Mouse (Mus musculus) granulocyte monocyte progenitor cell, adult 5-6 weeks (primary cell): Measurements from ENCODE around the gene Surf1. TPM values are rescaled to one million over a fixed set of nuclear protein-coding genes. Genes with fewer than 3 reads are reported as not detected.
A peak's percentile ranks its signal among the peaks of the same experiment; 100 is the strongest.

Source experiments
- ATAC-seq: replicated peaks from 2 replicates; pipeline ENCODE4 v1.8.0; 2016; ENCODE audit warnings: mild to moderate bottlenecking, moderate TSS enrichment, inconsistent platforms; ENCODE audit not compliant: poor library complexity, severe bottlenecking
- total RNA-seq, 2 experiments: library from RNA; stranded (forward) in 1 of 2; stranded (reverse) in 1 of 2; fragments of 200-712, 200-1000 nt in 1 of 2; fragments of >200 nt in 1 of 2; fragmentation: Nextera tagmentation in 1 of 2; gene quantifications; 2 replicates each; pipeline ENCODE4 v1.2.3; 2014 to 2017

Gene Surf1
- total RNA-seq, 2 experiments from 2014 or later: 74.7 to 75.4 TPM

DNA sequence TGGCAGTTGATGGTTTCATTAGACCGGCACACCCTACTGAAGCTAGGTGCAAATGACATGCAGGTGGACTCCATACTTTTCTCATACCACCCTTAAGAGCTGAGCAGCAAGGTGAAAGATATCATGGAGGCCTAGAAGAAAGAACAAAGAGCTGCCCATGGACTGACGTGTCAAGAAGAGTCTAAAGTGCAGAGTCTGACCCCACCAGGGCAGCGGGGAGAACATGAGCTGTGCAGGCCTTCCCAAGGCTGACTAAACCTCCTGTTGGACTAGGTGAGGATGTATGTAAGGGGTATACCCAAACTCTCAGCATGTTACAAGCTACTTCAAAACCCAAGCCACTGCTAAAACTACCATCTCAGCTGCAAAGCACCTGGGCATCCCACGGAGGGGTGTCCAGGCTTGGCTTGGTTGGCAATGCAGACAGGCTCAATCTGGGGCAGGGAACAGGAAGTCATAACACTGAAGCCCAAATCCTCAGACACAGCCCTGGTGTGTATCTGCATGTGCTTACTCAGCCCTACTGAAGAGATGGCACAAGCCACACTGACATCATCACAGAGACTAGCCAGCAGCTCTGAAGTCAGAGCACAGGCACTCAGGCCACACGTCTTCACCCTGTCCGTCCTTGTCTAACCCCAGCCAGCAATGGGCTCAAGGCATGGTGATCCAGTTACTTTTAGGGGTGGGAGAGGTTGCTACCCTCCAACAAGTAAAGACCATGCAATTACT lies 11.6 kb upstream of the Surf1 start:
- no peak for ATAC-seq

DNA sequence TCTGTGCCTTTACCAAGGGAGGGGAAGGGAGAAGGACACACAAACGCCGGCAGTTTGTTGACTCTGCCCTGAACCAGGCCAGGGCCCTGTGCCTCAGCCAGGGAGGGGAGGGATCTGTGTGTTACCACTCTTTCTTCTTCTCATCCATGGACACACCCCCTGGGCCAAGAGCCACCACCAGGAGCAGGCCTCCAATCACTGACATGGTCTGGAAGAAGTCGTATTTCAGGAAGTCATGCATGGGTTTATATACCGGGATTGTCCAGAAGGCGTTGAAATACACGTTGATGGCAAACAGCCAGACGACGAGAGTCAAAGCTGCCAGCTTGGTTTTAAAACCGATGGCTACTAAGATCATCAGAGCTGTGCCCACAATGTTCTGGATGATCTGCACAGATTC lies 5.5 kb upstream of the Surf1 start:
- ATAC-seq: no peak

- ATAC-seq: no peak
Measured at GRCm38 (mm10) chr2:26920190-26920855, 4.0 kb upstream of the Surf1 start.

GRCm38 (mm10) chr2:26919684-26920083 lies 3.4 kb upstream of the Surf1 start:
- no peak for ATAC-seq

DNA sequence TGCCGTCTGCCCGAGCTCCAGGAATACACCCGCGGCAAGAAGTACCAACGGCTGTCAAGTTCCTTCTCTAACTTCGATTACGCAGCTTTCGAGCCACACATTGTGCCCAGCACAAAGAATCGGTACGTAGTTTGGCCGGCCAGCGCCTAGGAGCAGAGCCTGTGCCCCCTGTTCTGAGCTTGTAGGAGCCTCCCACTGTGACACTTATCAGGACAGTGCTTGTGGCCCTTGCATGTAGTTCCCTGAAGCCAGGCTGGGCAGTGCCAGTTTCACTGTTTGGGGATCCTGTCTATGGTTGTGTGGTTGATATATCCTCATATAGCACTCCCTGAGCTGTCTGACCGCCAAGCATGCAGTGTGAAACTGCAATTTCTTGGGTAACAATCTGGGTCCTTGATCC lies 408 bp upstream of the Surf1 start:
- peak; percentile 8 for ATAC-seq

GRCm38 (mm10) chr2:26914148-26914941 lies 2.0 kb downstream of the Surf1 start:
- ATAC-seq: no peak

DNA sequence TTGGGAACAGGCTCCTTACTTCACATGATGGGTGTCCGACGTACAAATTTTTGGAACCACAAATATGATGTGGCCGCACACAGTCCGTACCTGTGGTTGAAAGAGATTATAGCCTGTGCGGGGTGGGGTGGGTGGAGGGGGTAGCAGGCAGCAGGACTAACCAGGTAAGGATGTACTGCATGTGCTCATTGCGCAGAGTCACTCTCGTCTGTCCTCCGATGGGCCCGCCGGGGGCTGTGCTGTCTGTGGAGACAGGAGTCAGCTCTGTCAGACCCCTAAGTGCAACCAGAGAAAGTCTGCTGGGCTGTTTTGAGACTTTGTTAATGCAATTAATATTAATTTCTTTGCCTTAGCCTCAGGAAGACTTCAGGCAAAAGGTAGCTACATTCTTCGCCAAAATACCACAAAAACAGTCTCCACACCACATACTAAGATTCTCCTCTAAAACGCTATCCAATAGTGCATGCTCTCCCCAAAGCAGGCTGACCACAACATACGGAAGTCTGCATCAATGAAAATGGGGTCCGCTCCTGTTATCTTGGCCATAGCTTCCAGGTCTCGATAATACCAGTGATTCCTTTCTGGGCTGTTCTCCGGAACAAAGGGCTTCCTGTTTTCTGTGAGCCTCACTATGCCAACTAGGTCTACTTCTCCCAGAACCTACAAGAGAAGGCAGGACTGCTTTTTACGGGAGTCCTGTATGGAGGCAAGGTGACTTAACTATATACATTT lies 2.7 kb downstream of the Surf1 start:
- ATAC-seq: no peak

- no peak for ATAC-seq
Measured at GRCm38 (mm10) chr2:26912253-26912770, 4.0 kb downstream of the Surf1 start.

DNA sequence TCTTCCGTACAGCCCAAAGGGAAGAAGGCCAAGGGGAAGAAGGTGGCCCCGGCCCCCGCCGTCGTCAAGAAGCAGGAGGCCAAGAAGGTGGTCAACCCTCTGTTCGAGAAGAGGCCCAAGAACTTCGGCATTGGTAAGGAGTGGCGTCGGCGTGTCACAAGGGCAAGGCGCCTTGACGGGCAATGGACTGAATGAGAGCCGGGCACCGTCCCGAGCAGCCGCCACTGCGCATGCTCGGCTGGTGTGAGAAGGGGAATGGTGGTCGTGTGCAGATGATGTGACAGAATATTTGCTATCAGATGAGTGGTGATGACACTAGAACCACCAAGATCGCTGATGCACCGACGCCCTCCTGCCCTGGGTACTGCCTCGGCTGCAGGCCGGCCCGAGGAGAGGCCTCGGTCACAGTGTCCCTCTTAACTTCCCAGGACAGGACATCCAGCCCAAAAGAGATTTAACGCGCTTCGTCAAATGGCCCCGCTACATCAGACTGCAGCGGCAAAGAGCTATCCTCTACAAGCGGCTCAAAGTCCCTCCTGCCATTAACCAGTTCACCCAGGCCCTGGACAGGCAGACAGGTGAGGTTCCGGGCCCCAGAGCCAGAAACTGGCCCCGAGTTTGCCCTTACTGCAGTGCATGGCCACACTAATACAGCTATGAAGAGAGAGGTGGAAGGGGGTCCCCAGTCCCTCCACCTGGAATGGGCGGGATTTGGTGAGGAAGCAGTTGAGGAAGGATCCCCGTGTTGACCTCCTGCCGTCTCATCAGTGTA lies 5.2 kb downstream of the Surf1 start:
- ATAC-seq: peak; percentile 31

DNA sequence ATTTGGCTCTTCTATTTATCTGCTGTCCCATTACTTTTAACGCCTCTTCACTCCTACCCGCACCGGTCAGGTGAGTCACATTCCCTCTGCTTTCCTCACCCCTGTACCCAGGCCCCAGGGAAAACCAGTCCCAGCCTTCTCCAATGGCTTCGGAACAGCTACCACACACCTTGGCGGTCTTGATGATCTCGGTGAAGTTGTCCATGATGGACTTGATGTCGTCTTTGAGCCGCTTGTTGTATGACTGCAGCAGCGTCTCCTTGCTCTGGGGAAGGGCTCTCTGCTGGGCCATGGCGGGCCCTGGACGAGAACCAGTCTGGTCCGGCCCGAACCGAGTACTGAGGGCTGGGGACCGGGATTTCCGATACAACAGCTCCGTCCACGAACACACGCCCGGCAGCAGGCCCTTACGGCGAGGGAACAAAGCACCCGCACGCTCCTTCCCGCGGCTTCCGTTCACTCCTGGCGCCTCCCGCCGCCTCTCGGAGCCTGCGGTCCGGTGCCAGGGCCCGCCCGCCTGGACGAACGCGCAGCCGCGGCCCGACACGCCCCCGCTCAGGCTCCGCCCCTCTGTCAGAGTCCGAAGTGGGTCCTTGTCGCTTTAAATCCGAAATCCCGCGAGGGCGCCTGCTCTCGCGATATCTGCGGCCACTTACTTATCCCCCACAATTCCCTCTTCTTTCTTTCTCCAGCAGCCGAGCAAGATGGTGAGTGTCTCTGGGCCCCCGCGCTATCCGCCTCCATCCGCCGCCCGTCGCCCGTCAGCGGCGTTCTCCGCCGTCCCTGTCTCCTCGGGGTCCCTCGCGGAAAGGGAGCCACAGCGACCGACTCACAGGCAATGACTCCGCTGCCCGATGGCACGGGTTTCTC lies 6.0 kb downstream of the Surf1 start, which contains the start of the genes Med22 and Rpl7a:
TSS of gene Med22 (minus strand) at position 554 of the 870 bp plus-strand sequence.
TSS of gene Rpl7a (plus strand) at position 641 of the 870 bp plus-strand sequence.
- peak; percentile 81 for ATAC-seq

DNA sequence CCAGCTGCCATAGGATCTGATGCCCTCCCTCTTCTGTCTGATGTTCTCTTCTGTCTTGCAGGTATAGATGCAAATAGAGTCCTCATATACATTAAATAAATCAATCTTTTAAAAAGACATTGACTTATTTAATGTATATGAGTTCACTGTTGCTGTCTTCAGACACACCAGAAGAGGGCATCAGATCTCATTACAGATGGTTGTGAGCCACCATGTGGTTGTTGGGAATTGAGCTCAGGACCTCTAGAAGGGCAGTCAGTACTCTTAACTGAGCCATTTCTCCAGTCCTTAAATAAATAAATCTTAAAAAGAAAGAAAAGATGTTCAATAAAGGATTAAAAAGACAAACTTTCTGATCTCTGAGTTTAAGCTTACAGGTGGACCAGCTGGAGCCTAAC lies 6.9 kb downstream of the Surf1 start:
- no peak for ATAC-seq

DNA sequence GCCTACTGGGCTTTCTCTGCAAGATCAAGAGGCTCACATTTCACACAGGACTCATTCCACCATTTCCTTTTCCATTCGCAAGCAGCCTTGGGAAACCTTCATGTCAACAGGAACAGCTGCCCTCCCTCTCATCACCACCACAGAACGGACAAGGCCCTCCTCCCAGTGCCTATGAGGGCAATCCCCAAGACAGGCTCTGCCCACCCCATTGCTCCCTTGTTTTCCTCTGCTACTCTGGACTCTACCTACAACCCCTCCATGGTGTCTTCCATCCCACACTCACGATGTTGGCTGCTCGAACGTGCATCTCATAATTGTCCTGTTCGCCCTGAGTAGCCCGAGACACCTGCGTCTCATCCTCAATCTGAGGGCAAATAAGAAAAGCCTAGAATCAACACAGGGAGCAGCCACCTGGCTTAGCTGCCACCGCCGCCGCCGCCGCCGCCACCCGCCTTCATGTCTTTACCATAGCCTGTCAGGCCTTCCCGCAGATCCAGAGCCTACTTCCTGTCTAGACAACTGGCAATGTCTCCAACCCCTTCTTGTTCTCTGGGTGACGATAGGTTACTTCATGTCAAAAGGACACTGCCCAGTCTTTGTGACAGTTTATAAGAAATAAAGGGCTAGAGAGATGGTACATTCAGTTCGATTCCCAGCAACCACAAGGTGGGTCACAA lies 7.5 kb downstream of the Surf1 start:
- no peak for ATAC-seq

DNA sequence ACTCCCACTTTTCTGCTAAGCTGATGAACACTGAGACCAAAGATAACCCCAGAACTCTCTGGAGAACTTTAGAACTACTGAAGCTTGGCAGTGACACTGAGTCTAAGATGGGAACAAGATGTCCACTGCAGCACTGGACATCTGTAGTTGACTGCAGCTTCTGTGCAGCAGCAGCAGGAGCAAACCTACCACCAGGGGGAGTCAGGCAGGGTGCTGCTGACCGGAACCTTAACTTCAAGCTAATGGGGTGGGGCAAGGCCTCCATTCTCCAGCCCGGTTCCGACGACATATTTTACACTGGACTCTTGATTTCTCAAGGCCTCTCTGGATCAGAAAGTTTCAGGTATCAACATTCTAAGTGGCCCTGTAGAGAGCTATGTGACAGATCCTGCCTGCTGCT lies 9.2 kb downstream of the Surf1 start:
- no peak for ATAC-seq

- ATAC-seq: no peak
Measured at GRCm38 (mm10) chr2:26906431-26906830, 9.9 kb downstream of the Surf1 start.

GRCm38 (mm10) chr2:26905936-26906335 lies 10.4 kb downstream of the Surf1 start:
- no peak for ATAC-seq

DNA sequence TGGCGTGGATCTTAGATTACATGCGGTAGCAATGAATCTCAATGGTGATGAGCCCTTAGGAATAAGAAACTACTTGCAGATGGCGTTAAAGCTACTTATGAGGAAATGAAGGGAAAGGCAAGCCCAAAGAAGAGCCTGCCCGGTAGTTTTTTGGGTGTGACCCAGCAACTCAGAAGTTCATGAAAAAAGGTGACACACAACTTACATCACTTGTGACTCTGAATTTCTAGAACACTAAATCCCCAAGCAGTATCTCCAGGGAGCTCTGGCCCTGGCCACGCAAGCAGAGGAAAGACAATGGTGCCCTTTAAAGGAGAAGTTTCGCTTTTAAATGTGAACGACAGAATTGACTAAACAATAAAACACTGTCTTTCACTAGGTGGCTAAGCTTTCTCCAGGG lies 13.0 kb downstream of the Surf1 start:
- no peak for ATAC-seq

DNA sequence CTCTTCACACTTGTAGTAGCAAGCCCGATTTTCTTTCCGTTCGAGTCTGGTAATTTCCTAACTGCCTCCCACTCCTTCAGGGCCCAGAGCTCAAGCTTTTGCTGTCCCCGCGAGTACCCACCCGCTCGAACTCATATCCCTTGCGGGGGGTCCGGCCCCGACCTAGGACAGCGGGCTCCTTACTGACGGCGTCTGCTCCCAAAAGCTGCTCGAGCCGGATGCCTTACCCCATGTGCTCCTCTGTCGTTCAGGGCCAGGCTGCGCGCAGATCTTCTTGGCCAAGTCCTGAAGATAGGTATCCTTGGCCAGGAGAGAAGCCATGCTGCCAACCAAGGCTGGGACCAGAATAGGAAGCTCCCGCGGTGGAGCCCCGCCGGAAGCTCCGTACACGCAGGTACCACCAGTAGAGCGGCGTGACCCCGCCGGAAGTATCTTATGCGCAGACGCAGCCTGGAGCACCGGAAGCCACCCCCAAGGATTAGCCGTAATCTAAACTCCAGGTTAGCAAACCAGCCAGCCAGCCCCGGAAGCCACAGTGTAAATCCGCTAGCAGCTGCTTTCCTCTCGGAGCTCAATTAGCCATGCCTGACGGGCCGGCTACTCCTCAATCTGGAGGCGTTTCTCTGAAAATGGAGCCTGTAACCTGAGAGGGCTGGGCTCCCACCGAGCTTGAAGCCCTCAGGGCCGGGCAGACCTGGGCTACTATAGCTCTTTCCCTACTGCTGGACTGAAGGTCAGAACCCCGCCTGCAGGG lies 13.7 kb downstream of the Surf1 start, which contains the start of gene Surf6:
TSS of gene Surf6 (minus strand) at position 413 of the 754 bp plus-strand sequence.
- ATAC-seq: peak; percentile 93
